Mouse (Mus musculus) G1E (cell line): ENCODE data around the gene Gm49321.

Experiments used
- CTCF ChIP-seq: IDR thresholded peaks from 2 replicates; pipeline ENCODE4 v1.5.1; 2012; ENCODE audit warnings: low read depth, low read length, inconsistent platforms, mixed read lengths
- GATA1 ChIP-seq: IDR thresholded peaks from 2 replicates; pipeline ENCODE4 v1.6.1; 2012; ENCODE audit warnings: borderline replicate concordance, low read length, inconsistent platforms, mixed read lengths
- GATA2 ChIP-seq: IDR thresholded peaks from 2 replicates; pipeline ENCODE4 v1.6.1; 2012; ENCODE audit warnings: low read depth, low read length, inconsistent platforms, borderline replicate concordance
- POLR2AphosphoS5 ChIP-seq: IDR thresholded peaks from 2 replicates; pipeline ENCODE4 v1.6.1; 2012; ENCODE audit warnings: low read depth, low read length, inconsistent platforms; ENCODE audit not compliant: insufficient replicate concordance

DNA sequence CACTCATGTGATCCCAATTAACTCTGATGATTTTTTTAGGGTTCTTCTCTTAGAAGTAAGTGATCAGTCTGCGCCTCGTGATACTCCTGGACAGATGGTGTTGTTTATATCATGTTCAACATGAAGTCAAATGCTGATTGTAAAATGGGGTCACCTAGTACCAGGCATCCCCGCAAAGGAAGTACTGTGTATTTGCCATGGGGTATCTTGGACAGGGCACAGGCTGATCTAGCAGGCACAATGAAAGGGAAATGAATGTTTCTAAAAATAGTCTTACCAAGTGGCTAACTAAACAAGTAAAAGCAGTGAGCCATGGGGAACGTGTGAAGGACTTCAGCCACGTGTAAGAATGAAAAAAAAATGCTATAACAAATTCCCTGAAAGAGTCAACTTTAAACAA, 17.3 kb downstream of the Gm49321 start:
- TF ChIP-seq CTCF: no peak
- TF ChIP-seq GATA1: no peak
- no peak for TF ChIP-seq POLR2AphosphoS5
- no peak for TF ChIP-seq GATA2
